Mouse (Mus musculus) embryonic stem cell, embryonic (primary cell): ENCODE data around the gene Map10.

ENCODE experiments used
- CTCF ChIA-PET, 4 experiments: fragments of 300-600 bp in 2 of 4; fragments of 350-600 bp in 2 of 4; sonication (Branson Sonifier 250); formaldehyde crosslinking; loops; one replicate each; lab custom pipeline; 2022; ENCODE audit warnings: inconsistent platforms in 2 of 4; lab: Charles Lee
- POLR2A ChIA-PET, 4 experiments: fragments of 300-600 bp in 2 of 4; fragments of 350-600 bp in 2 of 4; sonication (Branson Sonifier 250); formaldehyde crosslinking; loops; one replicate each; lab custom pipeline; 2022; ENCODE audit warnings: antibody characterized with exemption in 4 of 4, inconsistent platforms in 1 of 4; lab: Charles Lee

The Map10 gene

DNA sequence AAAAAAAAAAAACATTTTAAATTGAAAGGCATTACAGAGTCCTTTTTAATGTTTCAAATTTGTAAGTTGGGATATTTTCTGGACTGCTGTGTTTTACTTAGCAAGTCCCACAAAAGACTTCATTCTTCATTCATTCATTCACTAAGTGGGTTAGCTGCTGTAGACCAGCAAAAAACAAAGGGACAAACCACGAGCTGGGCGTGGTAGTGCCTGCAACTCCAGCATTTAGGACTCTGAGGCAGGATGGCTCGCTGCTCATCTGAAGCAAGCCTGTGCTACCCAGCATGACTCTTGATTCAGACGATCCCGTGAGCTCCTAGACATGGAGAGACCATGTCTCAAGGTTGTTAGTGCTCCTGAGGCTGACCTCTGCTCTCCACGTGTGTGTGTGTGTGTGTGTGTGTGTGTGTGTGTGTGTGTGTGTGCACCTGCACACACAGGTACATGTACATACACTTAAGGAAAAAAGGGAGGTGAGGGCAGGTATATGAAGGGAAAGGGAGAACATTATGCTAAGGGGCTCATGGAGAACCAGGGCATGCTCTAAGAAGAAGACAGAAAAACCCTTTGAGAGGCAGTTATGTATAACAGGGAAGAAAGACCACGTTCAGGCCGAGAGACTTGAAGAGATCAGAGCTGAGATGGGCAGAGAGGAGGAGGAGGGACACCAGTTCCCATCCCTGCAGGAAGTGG is 4.3 kb upstream of the Map10 start:
- CTCF ChIA-PET, result interaction anchor here in 3 of 4 experiments (0.5 to 1.6 kb wide), 5 partner anchors 54 to 190 kb away, joined by 3 to 9 read pairs (median 3); no protein-coding TSS in a partner anchor

DNA sequence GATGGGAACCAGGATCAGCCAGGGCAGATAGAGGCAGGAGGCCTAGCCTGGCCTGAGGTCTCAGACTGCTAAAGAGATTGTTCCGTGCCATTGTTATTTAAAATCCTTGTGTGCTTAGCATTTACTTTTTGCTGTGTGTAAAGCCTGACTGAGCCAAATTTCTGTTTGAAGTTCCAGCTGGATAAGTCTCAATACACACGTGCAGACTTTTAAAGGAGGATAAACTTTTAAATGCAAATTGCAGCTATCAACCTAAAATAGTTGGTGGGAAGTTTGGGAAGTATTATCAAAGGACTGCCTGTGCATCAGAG is 3.8 kb upstream of the Map10 start:
- CTCF ChIA-PET, result interaction anchor here in 3 of 4 experiments (0.5 to 1.6 kb wide), 3 partner anchors 54 to 189 kb away, joined by 3 to 9 read pairs (median 5); no protein-coding TSS in a partner anchor
- POLR2A ChIA-PET, result interaction anchor here in 3 of 4 experiments (0.5 to 2.4 kb wide), 16 partner anchors 9 to 267 kb away, joined by 3 to 14 read pairs (median 4); no protein-coding TSS in a partner anchor

More for the DNA sequence above, 4.3 kb upstream of the Map10 start:
- POLR2A ChIA-PET, result interaction anchor here (0.5 to 2.4 kb wide), 28 partner anchors 9 to 1947 kb away, joined by 3 to 14 read pairs (median 4); no protein-coding TSS in a partner anchor

GRCm38 (mm10) chr8:125666201-125666600 is 3.4 kb upstream of the Map10 start:
- POLR2A ChIA-PET, result interaction anchor here in 3 of 4 experiments (0.6 to 2.4 kb wide), 13 partner anchors 9 to 187 kb away, joined by 3 to 14 read pairs (median 4); no protein-coding TSS in a partner anchor
- CTCF ChIA-PET, result interaction anchor here in 2 of 4 experiments (1.0 to 1.6 kb wide), 2 partner anchors 53 to 92 kb away, joined by 3 to 5 read pairs; no protein-coding TSS in a partner anchor

DNA sequence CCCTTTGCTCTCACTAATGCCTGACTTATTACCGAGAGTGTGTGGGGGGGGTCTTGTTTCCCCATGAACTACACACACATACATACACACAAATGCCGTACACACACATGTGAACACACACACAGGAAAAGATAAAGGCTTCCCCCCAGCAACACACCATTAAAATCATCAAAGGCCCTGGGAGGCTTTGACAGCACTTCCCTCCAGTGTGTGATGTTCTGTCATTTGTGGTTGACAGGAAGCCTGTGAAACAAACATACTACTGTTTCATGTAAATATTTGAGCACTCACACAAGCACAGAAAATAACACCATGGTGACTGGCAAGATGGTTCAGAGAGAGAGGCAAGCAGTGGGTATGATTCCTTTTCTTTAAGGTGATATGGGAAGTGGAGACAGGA is 2.4 kb upstream of the Map10 start:
- ChIA-PET CTCF (no interaction called here), POLR2A (interaction anchor here in 3 of 4 experiments (0.7 to 2.4 kb wide), 4 partner anchors 18 to 188 kb away, joined by 3 to 10 read pairs (median 4); no protein-coding TSS in a partner anchor)

GRCm38 (mm10) chr8:125669159-125669699 is 389 bp upstream of the Map10 start:
- ChIA-PET POLR2A (interaction anchor here (0.6 to 2.7 kb wide), 41 partner anchors 9 to 299 kb away, joined by 3 to 13 read pairs (median 3); partner anchors contain the start of gene Sipa1l2 (in 2 of the 4)), CTCF (interaction anchor here in 3 of 4 experiments (0.7 to 1.1 kb wide), 5 partner anchors 48 to 157 kb away, joined by 3 to 5 read pairs (median 3); no protein-coding TSS in a partner anchor)

DNA sequence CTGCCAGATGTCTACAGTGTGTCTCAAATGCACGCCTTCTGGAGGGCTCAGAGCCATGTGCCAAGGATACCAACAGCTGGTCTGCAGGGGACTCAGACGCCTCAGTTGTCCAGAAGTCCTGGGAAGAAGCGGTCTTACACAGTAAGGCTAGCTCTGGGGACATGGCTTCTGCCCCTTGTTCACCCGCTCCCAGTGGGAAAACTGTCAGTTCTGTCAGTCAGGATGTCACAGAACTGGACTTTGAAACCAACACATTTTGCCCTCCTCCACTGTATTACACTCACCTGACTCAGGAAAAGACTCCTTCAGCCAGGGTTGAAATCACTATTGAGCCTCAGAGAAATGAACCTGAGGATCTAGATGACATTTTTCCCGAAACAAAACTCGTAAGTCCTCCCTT is 802 bp downstream of the Map10 start:
- CTCF ChIA-PET, result interaction anchor here in 2 of 4 experiments (1.0 to 1.1 kb wide), 2 partner anchors 50 to 96 kb away, joined by 3 to 5 read pairs; no protein-coding TSS in a partner anchor
- POLR2A ChIA-PET, result interaction anchor here (0.7 to 2.7 kb wide), 24 partner anchors 12 to 100 kb away, joined by 3 to 13 read pairs (median 5); partner anchors contain the start of gene Sipa1l2 (in 1 of the 4)

GRCm38 (mm10) chr8:125670906-125671305 is 1.3 kb downstream of the Map10 start:
- CTCF ChIA-PET, result interaction anchor here in 2 of 4 experiments (0.7 to 1.0 kb wide), 2 partner anchors 8 to 97 kb away, joined by 3 read pairs; no protein-coding TSS in a partner anchor
- POLR2A ChIA-PET, result interaction anchor here in 3 of 4 experiments (1.3 to 2.7 kb wide), 11 partner anchors 11 to 62 kb away, joined by 3 to 13 read pairs (median 7); no protein-coding TSS in a partner anchor

GRCm38 (mm10) chr8:125671371-125671770 is 1.8 kb downstream of the Map10 start:
- ChIA-PET CTCF (interaction anchor here in 2 of 4 experiments (0.7 to 1.0 kb wide), 2 partner anchors 8 to 97 kb away, joined by 3 read pairs; no protein-coding TSS in a partner anchor), POLR2A (interaction anchor here in 2 of 4 experiments (0.9 to 2.5 kb wide), 3 partner anchors 28 to 71 kb away, joined by 3 to 10 read pairs (median 9); no protein-coding TSS in a partner anchor)

DNA sequence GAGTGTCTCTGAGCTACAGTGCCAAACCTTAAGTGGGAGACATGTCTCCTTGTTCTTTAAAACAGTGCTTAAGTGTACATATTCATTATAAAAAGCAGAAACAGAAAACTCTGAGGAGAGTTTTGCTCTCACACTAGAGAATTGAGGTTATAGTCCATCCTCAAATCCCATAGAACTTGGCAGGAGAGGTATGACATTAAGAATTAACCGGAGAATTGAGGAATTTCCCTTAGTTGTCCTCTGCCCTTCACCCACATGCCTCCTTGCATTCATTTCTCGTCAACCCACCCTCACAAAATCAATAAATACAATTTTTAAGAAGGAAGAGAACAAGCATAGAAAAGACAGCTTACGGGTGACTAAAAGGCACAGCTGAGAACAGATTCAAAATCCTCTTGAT is 6.2 kb downstream of the Map10 start:
- ChIA-PET CTCF (no interaction called here), POLR2A (no interaction called here)

DNA sequence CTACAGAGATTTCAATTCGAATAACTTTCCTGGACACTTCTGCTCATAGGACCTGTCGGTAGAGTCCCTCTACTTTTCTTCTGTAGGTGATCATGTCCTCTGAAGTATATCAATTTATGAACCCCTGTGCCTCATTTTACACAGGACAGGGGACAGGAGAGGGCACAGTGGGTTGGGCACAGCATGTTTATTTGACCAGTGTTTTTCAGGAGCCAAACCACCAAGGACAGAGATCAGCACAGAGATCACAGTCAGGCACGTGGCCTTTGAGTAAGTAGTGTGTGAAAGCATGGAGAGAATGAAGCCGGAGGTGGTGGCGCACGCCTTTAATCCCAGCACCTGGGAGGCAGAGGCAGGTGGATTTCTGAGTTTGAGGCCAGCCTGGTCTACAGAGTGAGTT is 7.9 kb downstream of the Map10 start:
- POLR2A ChIA-PET, result no interaction called here
- CTCF ChIA-PET, result no interaction called here

GRCm38 (mm10) chr8:125678854-125679648 is 9.4 kb downstream of the Map10 start:
- CTCF ChIA-PET, result interaction anchor here in 1 of 4 experiments (1.1 kb wide), 1 partner anchor 8 kb away, joined by 3 read pairs; no protein-coding TSS in a partner anchor
- POLR2A ChIA-PET, result interaction anchor here (0.7 to 1.2 kb wide), 5 partner anchors 9 to 22 kb away, joined by 3 to 4 read pairs (median 3); partner anchors contain the start of gene Map10 (in 3 of the 4)

- CTCF ChIA-PET, result no interaction called here
- POLR2A ChIA-PET, result interaction anchor here in 1 of 4 experiments (1.3 to 3.9 kb wide), 2 partner anchors 11 to 12 kb away, joined by 3 to 13 read pairs; partner anchors contain the start of gene Map10
These were observed 11.3 kb downstream of the Map10 start for GRCm38 (mm10) chr8:125680851-125681408.

- CTCF ChIA-PET, result interaction anchor here in 1 of 4 experiments (1.3 kb wide), 1 partner anchor 34 kb away, joined by 3 read pairs; no protein-coding TSS in a partner anchor
These were observed 15.7 kb downstream of the Map10 start for GRCm38 (mm10) chr8:125685216-125685760.

DNA sequence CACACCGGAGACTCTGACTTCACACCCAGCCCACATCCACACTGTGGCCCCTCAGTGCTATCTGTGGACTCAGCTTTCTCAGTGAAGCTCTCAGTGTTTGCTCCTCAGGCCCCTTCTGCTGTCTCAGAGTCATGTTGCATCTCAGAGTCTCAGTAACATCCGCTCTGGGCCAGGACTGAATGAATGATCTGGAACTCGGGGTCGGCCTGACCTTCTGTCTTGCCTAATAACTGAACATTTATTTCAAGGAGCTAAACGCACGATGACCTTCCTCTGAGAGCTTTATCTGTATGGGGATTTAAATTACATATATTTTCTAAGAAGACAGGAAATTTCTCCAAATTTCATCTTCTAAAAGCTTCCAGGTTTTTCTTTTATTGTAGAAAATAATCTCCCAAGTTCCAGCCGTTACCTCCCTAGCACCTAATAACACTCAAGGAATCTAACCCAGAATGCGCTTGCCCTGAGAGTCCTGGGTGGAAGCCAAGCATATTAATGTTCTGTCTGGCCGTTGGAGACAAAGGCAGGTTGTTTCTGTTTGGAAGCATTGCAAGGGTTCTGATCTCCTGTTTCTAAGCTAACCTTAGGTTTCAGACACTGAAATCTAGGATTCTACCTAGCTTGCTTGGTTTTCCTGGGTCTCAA is 16.7 kb downstream of the Map10 start:
- POLR2A ChIA-PET, result interaction anchor here in 3 of 4 experiments (0.6 to 1.5 kb wide), 5 partner anchors 13 to 19 kb away, joined by 3 to 4 read pairs (median 3); no protein-coding TSS in a partner anchor
- CTCF ChIA-PET, result interaction anchor here in 3 of 4 experiments (0.5 to 1.3 kb wide), 4 partner anchors 33 to 887 kb away, joined by 3 to 7 read pairs (median 4); no protein-coding TSS in a partner anchor

More at GRCm38 (mm10) chr8:125685216-125685760, 15.7 kb downstream of the Map10 start:
- POLR2A ChIA-PET, result interaction anchor here in 2 of 4 experiments (0.7 to 1.5 kb wide), 4 partner anchors 14 to 17 kb away, joined by 3 read pairs; no protein-coding TSS in a partner anchor

GRCm38 (mm10) chr8:125690166-125690915 is 20.7 kb downstream of the Map10 start:
- CTCF ChIA-PET, result interaction anchor here in 2 of 4 experiments (0.8 to 1.9 kb wide), 2 partner anchors 29 to 116 kb away, joined by 3 to 4 read pairs; no protein-coding TSS in a partner anchor

More at GRCm38 (mm10) chr8:125690166-125690915, 20.7 kb downstream of the Map10 start:
- POLR2A ChIA-PET, result interaction anchor here in 3 of 4 experiments (0.6 to 1.9 kb wide), 6 partner anchors 9 to 85 kb away, joined by 3 to 6 read pairs (median 4); partner anchors contain the start of gene Map10 (in 2 of the 3)
